Mouse (Mus musculus): ENCODE results near the gene Senp3.
"Not testable (repeated sequence)": the region's sequence is repeated elsewhere in the genome, so short reads cannot be mapped to it uniquely, and the experiment has no call there.

Senp3 gene

GRCm38 (mm10) chr11:69635471-69635870, 46.4 kb downstream of the Senp3 start:
- no peak for DNase-seq

DNA sequence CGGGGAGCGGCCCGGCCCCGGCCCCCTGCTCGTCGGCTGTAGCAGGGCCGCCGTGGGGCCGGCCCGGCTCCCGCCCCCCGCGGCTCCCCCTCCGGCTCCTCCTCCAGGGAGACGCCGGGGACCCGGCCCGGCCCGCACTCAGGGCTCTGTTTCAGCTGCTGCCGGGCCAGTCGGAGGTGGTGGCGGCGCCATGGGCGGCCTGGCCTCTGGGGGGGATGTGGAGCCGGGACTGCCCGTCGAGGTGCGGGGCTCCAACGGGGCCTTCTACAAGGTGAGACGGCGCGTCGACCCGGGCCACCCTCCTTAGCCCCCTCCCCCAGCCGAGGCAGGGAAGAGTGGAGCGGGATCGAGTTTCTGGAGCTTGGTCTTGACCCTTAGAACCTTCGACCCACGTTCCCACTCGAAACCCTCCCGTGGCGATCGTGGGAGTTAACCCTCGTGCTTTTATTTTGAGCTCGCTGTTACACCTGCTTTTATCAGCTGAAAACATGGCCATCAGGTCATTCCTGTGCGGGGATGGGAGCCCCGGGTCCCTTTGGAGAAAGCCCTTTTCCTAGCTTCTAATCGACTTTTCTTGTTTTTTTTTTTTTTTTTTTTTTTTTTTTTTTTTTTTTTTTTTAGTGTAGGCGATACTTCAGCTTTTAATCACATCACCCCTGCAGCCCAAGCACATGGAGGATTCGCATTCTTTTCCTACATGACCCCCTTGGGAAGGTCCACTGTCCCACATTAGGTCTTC, 48.6 kb downstream of the Senp3 start:
- no peak for DNase-seq

DNA sequence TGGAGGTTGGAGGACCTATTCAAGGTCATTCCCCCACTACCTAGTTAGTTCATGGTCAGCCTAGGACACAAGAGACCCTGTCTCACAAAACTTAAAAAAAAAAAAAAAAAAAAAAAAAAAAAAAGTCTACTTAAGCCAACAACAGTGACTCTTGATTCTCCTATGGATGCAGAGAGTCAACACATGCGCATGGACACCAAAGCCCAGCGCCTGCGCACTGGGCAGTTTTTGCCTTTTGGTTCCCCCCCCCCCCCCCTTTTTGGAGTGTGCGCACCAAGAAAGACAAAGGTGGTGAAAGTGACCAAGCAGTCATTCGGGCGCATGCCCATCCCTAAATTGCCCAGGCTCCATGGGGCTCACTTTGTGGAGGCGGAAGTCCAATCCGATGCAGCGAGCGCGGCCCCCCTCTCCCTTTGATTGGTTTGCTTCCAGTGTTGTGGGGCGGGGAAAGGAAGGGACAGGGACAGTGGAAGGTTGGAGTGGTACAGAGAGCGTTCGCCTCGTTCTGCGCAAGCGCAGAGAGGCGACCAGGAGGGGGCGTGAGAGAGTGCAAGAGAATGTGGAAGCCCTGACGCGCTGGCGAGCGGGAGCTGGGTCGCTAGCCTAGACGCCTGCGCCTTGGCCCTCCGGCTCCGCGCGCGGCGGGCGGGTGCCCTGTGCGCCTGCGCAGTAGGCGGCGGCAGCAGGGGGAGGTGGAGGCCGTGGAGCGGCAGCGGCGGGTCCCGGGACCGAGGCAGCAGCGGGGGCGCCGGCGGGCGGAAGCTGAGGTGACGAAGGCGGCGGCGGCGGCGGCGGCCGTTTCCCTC, 49.4 kb downstream of the Senp3 start, which contains the start of gene Fxr2:
Fxr2 (plus strand) TSS at position 707 of the 806 bp plus-strand sequence.
- DNase-seq = peak; percentile 100

- DNase-seq = no peak
Observed at GRCm38 (mm10) chr11:69629802-69630201, 52.1 kb downstream of the Senp3 start.

DNA sequence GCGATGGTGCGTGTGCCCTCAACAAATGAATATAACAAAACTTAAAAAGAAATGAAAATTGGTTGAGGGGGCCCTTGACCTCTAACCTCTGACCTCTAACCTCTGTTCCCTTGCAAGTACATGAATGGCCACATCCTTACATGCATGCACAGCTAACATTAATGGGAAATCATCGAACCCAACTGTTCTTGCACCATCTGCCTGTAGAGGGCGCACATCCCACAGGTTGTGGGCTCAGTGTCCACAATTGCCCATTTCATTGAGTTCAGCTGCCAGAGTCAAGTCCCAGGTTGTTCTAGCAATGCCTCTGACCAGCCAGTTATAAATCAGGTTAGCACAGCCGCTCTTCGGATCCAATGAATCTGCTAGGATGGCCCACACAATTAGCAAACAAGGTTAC, 53.6 kb downstream of the Senp3 start:
- DNase-seq = peak; percentile 87

DNA sequence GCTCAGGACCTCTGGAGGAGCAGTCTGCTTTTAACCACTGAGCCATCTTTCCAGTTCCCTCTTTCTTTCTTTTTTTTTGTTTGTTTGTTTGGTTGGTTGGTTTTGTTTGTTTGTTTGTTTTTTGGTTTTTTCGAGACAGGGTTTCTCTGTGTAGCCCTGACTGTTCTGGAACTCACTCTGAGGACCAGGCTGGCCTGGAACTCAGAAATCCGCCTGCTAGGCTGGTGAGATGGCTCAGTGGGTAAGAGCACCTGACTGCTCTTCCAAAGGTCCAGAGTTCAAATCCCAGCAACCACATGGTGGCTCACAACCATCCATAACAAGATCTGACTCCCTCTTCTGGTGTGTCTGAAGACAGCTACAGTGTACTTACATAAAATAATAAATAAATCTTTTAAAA, 57.5 kb downstream of the Senp3 start:
- not testable (repeated sequence) for DNase-seq

All from kidney, adult 9 months (tissue).